Mouse (Mus musculus) testis, postnatal 10 days (tissue): ENCODE data around the gene Ddah1.
"Not testable (repeated sequence)": the region's sequence is repeated elsewhere in the genome, so short reads cannot be mapped to it uniquely, and the experiment has no call there.

ENCODE experiments used
- DNase-seq: peaks from one replicate; pipeline ENCODE4 v3.0.0; 2021; ENCODE audit warnings: low spot score

Gene Ddah1

GRCm38 (mm10) chr3:145912512-145912911, 154.0 kb downstream of the Ddah1 start:
- DNase-seq: no peak

- DNase-seq: no peak
These were observed 154.8 kb downstream of the Ddah1 start for GRCm38 (mm10) chr3:145913263-145913662.

GRCm38 (mm10) chr3:145913942-145914341, 155.5 kb downstream of the Ddah1 start:
- not testable (repeated sequence) for DNase-seq

- DNase-seq: no peak
These were observed 157.9 kb downstream of the Ddah1 start for GRCm38 (mm10) chr3:145916374-145916773.

- DNase-seq: no peak
These were observed 158.4 kb downstream of the Ddah1 start for GRCm38 (mm10) chr3:145916826-145917225.

- DNase-seq: no peak
These were observed 163.8 kb downstream of the Ddah1 start, which contains the start of gene Bcl10 for GRCm38 (mm10) chr3:145922019-145922854. TSS of gene Bcl10 (plus strand) at chr3:145922804.

- no peak for DNase-seq
These were observed 164.5 kb downstream of the Ddah1 start for GRCm38 (mm10) chr3:145922971-145923370.

- peak; percentile 98 for DNase-seq
These were observed 165.6 kb downstream of the Ddah1 start for GRCm38 (mm10) chr3:145923874-145924577.

- DNase-seq: peak; percentile 75
These were observed 166.3 kb downstream of the Ddah1 start for GRCm38 (mm10) chr3:145924649-145925337.

- no peak for DNase-seq
These were observed 167.0 kb downstream of the Ddah1 start for GRCm38 (mm10) chr3:145925506-145925905.

GRCm38 (mm10) chr3:145929525-145930400, 171.3 kb downstream of the Ddah1 start:
- DNase-seq: no peak

GRCm38 (mm10) chr3:145933845-145934244, 175.4 kb downstream of the Ddah1 start:
- no peak for DNase-seq

- DNase-seq: peak; percentile 96
These were observed 179.3 kb downstream of the Ddah1 start, which contains the start of gene 2410004B18Rik for GRCm38 (mm10) chr3:145937505-145938404. TSS of gene 2410004B18Rik (plus strand) at chr3:145938014.

- peak; percentile 67 for DNase-seq
These were observed 180.2 kb downstream of the Ddah1 start for GRCm38 (mm10) chr3:145938405-145939349.

- no peak for DNase-seq
These were observed 180.9 kb downstream of the Ddah1 start for GRCm38 (mm10) chr3:145939402-145939801.

GRCm38 (mm10) chr3:145939971-145940370, 181.5 kb downstream of the Ddah1 start:
- no peak for DNase-seq

GRCm38 (mm10) chr3:145941971-145942370, 183.5 kb downstream of the Ddah1 start:
- DNase-seq: peak; percentile 73
